Mouse (Mus musculus) macrophage (primary cell): Measurements from ENCODE around the gene Gm20715. TPM values are rescaled to one million over a fixed set of nuclear protein-coding genes. Genes with fewer than 3 reads are reported as not detected.
"Not testable (repeated sequence)": the region's sequence is repeated elsewhere in the genome, so short reads cannot be mapped to it uniquely, and the experiment has no call there.

ENCODE experiments used
- H3K27ac ChIP-seq: fragments of 350-480 bp; formaldehyde crosslinking; 2 replicates; pipeline ENCODE4 v1.9.0; 2021
- H3K36me3 ChIP-seq: fragments of 350-480 bp; formaldehyde crosslinking; 2 replicates; pipeline ENCODE4 v1.9.0; 2021; ENCODE audit errors: inconsistent target
- H3K4me3 ChIP-seq: fragments of 350-480 bp; formaldehyde crosslinking; 2 replicates; pipeline ENCODE4 v1.9.0; 2021; ENCODE audit errors: inconsistent target
- H3K79me2 ChIP-seq: fragments of 350-480 bp; formaldehyde crosslinking; 2 replicates; pipeline ENCODE4 v1.9.0; 2021; ENCODE audit errors: inconsistent target
- WGBS: methylation state at CpG from one replicate; pipeline ENCODE4 v1.1.7; 2026; ENCODE audit warnings: inconsistent platforms; ENCODE audit not compliant: missing documents; 5-methylcytosine and 5-hydroxymethylcytosine counted together
- polyA plus RNA-seq: library from polyadenylated mRNA; stranded (reverse); fragments of 250-400 nt; gene quantifications from 3 replicates; pipeline ENCODE4 v1.2.4, GENCODE M21; 2018; ENCODE audit warnings: inconsistent platforms

Gene Gm20715
- polyA plus RNA-seq, 1 experiment from 2014 or later, result not detected

DNA sequence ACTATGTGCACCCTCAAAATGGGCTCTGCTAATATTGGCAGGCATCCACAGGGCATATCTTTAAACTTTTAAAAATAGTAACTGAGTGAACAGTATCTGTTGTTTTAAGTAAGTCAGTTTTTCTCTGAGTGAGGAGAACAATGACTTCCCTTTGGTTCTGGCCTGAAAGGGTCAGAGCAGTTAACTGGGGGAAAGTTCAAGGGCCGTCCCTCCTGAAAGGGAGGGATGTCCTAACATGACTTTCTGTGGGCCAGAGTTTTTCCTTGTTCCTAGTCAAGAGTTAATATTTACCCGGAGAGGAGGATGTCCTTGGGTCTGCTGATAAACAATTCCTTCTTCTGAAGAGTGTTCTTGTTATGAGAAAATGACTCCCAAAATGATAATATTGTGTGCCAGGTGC is 67.6 kb downstream of the Gm20715 start:
- H3K4me3 ChIP-seq, H3K27ac ChIP-seq, H3K36me3 ChIP-seq, H3K79me2 ChIP-seq: not testable (repeated sequence)
- no CpG with 5 or more reads among the region's 2 CpGs for WGBS

DNA sequence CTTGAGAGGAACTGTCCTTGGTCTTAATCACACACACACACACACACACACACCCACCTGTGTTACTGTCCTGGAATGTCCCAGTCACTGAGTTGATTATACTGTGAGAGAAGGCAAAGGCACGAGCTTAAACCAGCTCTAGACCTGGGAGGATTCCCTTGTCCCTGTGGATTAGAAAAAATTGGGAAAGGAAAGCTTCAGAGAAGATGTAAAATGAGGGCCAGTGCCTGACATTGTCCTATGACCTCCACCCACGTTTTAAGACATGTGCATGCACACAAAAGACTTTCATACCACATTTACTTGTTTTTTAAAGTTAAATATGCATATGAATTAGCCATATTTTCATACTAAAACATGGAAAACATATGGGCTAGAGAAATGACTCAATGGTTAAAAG is 76.8 kb downstream of the Gm20715 start, which contains the start of gene Olfr5:
TSS of gene Olfr5 (minus strand) at position 101 of the 400 bp plus-strand sequence.
- no peaks in the 10 kb centered on the region for H3K36me3 ChIP-seq
- no peak within 1 kb of the TSS for H3K27ac ChIP-seq
- H3K79me2 ChIP-seq, result no peaks in the 10 kb centered on the region
- H3K4me3 ChIP-seq, result no peak within 1 kb of the TSS
- WGBS, result 17% methylated on average over 2 of the region's 2 CpGs

Other genes starting within 250 kb of the Gm20715 start
- 5.2 to 17.1 TPM (median 13.0 TPM) in 3 replicates for gene Zfp444, start 238.1 kb upstream of the Gm20715 start, polyA plus RNA-seq
- not detected in 3 replicates for gene Galp, start 213.2 kb upstream of the Gm20715 start, polyA plus RNA-seq
- not detected in 3 replicates for gene Zscan5b, start 188.0 kb upstream of the Gm20715 start, polyA plus RNA-seq
- gene Epp13, start 157.6 kb upstream of the Gm20715 start, polyA plus RNA-seq, result not detected in 3 replicates
- gene Zfp667, start 123.7 kb upstream of the Gm20715 start, polyA plus RNA-seq, result 1.4 to 1.9 TPM (median 1.7 TPM) in 3 replicates
- gene Zfp583, start 79.0 kb upstream of the Gm20715 start, polyA plus RNA-seq, result 1.3 to 3.0 TPM (median 1.3 TPM) in 3 replicates
- gene Gm3854, start 66.5 kb upstream of the Gm20715 start, polyA plus RNA-seq, result 0.07 TPM in 1 of 3 replicates, not detected in the others
- gene Zfp78, start 47.0 kb upstream of the Gm20715 start, polyA plus RNA-seq, result 1.2 to 3.1 TPM (median 1.7 TPM) in 3 replicates
- 6.1 to 7.1 TPM (median 6.9 TPM) in 3 replicates for gene Zfp28, start 27.0 kb upstream of the Gm20715 start, polyA plus RNA-seq
- not detected in 3 replicates for gene Smim17, start 11.6 kb upstream of the Gm20715 start, polyA plus RNA-seq
- gene Olfr1344, start 28.4 kb downstream of the Gm20715 start, polyA plus RNA-seq, result not detected in 3 replicates
- not detected in 3 replicates for gene Olfr1336, start 45.9 kb downstream of the Gm20715 start, polyA plus RNA-seq
- gene Olfr1346, start 56.8 kb downstream of the Gm20715 start, polyA plus RNA-seq, result not detected in 3 replicates
- gene Olfr5, start 76.7 kb downstream of the Gm20715 start, polyA plus RNA-seq, result not detected in 3 replicates
- gene Olfr1347, start 89.5 kb downstream of the Gm20715 start, polyA plus RNA-seq, result not detected in 3 replicates
- not detected in 3 replicates for gene Olfr1348, start 98.5 kb downstream of the Gm20715 start, polyA plus RNA-seq
- not detected in 3 replicates for gene Olfr1349, start 112.7 kb downstream of the Gm20715 start, polyA plus RNA-seq
- gene Olfr1350, start 154.6 kb downstream of the Gm20715 start, polyA plus RNA-seq, result not detected in 3 replicates